ENCODE assay signal across 19 mouse cellular contexts in genomic region chr6:136614156-136614555, GRCm38 (mm10). TPM values are rescaled to one million over a fixed set of nuclear protein-coding genes. Genes with fewer than 3 reads are reported as not detected.
DNase-seq lines count a peak whose midpoint lies in the region; ATAC-seq and TF ChIP-seq lines count a peak whose summit lies in the region.
"Had no signal": no experiment of that assay in that cellular context is flagged by ENCODE, and none has a peak within 500 bp of the region (broad histone marks: within the 10 kb centered on the region; RNA-seq: fewer than 3 reads in every experiment).

No protein-coding gene starts in this region.

- H3K36me3 ChIP-seq in midbrain, postnatal 0 days (ENCODE audit: insufficient read depth, low read length) = 0 out of 2 replicates have a peak, but pooled peaks cover 4% of the 10 kb centered on the region
- H3K36me3 ChIP-seq in midbrain, embryonic 15.5 days (replicated peaks) = peaks cover 7% of the 10 kb centered on the region; the same call in 1 of the 2 replicates
- H3K36me3 ChIP-seq in kidney, embryonic 14.5 days (ENCODE audit: control insufficient read depth, insufficient read depth, low read length) = peaks cover 13% of the 10 kb centered on the region; the same call in 1 of the 2 replicates
- H3K36me3 ChIP-seq in neural tube, embryonic 15.5 days = peaks cover 26% of the 10 kb centered on the region

- TF ChIP-seq CTCF in midbrain, postnatal 0 days (IDR thresholded peaks at IDR 0.05) = no peak

- no peak overlapping the region for H3K27ac ChIP-seq in midbrain, postnatal 0 days (ENCODE audit: low read depth, low read length)
- H3K27ac ChIP-seq in midbrain, embryonic 15.5 days = no peak overlapping the region
- no peak overlapping the region for H3K27ac ChIP-seq in kidney, embryonic 14.5 days (ENCODE audit: low read depth, low read length)
- H3K27ac ChIP-seq in neural tube, embryonic 15.5 days (replicated peaks) = no peak overlapping the region
- H3K27ac ChIP-seq: forebrain, embryonic 13.5 days; heart, embryonic 10.5 days; limb, embryonic 15.5 days; liver, embryonic 15.5 days had no signal

- no peak overlapping the region for H3K9ac ChIP-seq in midbrain, postnatal 0 days (replicated peaks; ENCODE audit: low read length, poor library complexity, severe bottlenecking)
- H3K9ac ChIP-seq in midbrain, embryonic 15.5 days = no peak overlapping the region
- no peak overlapping the region for H3K9ac ChIP-seq in kidney, embryonic 14.5 days (ENCODE audit: low read depth, low read length)
- no peak overlapping the region for H3K9ac ChIP-seq in neural tube, embryonic 15.5 days (replicated peaks)
- H3K9ac ChIP-seq: forebrain, embryonic 13.5 days; limb, embryonic 15.5 days; liver, embryonic 15.5 days had no signal

- 92% methylated on average over 3 of the region's 3 CpGs for WGBS in midbrain, postnatal 0 days
- WGBS in midbrain, embryonic 15.5 days = 83% methylated on average over 3 of the region's 3 CpGs
- whole genome bisulfite sequencing in kidney, embryonic 14.5 days = 94% methylated on average over 3 of the region's 3 CpGs
- 87% methylated on average over 3 of the region's 3 CpGs for WGBS in neural tube, embryonic 15.5 days

- no peak overlapping the region for H3K4me2 ChIP-seq in midbrain, postnatal 0 days (ENCODE audit: low read depth, low read length, poor library complexity, severe bottlenecking)
- H3K4me2 ChIP-seq in midbrain, embryonic 15.5 days = no peak overlapping the region
- H3K4me2 ChIP-seq in kidney, embryonic 14.5 days (replicated peaks; ENCODE audit: low read depth, low read length) = no peak overlapping the region
- no peak overlapping the region for H3K4me2 ChIP-seq in neural tube, embryonic 15.5 days
- H3K4me2 ChIP-seq: forebrain, embryonic 13.5 days; limb, embryonic 15.5 days; liver, embryonic 15.5 days had no signal

- ATAC-seq in midbrain, postnatal 0 days (ENCODE audit: low FRiP score) = no peak
- ATAC-seq in midbrain, embryonic 15.5 days (replicated peaks) = no peak
- no peak for ATAC-seq in kidney, embryonic 14.5 days (ENCODE audit: low FRiP score, low TSS enrichment)
- no peak for ATAC-seq in neural tube, embryonic 15.5 days (ENCODE audit: low FRiP score)
- ATAC-seq: forebrain, embryonic 13.5 days had no signal

- no peak overlapping the region for H3K4me3 ChIP-seq in midbrain, postnatal 0 days (ENCODE audit: low read depth, low read length)
- no peak overlapping the region for H3K4me3 ChIP-seq in midbrain, embryonic 15.5 days
- H3K4me3 ChIP-seq in kidney, embryonic 14.5 days (ENCODE audit: low read length) = no peak overlapping the region
- no peak overlapping the region for H3K4me3 ChIP-seq in neural tube, embryonic 15.5 days (replicated peaks)
- H3K4me3 ChIP-seq: forebrain, embryonic 13.5 days; heart, embryonic 10.5 days; limb, embryonic 15.5 days; liver, embryonic 15.5 days had no signal

- peak; percentile 51 for DNase-seq in midbrain, postnatal 0 days (ENCODE audit: low spot score)
- peak; percentile 83 to 84 for DNase-seq in cerebellum, adult 18-20 months
- peak; percentile 70 to 84 for DNase-seq in cerebellum, postnatal 14 days
- DNase-seq in thymus, postnatal 10 days (ENCODE audit: low spot score in 2 of 2) = no peak
- DNase-seq: adrenal gland, adult 2 months; gastrocnemius, postnatal 36 days; kidney, adult 11 months; kidney, postnatal 10 days; layer of hippocampus, postnatal 36 days; midbrain, embryonic 14.5 days; right cerebral cortex, adult 18-20 months; thymus, postnatal 14 days had no signal

- no peaks in the 10 kb centered on the region for H3K9me3 ChIP-seq in midbrain, postnatal 0 days (ENCODE audit: low read length)
- no peaks in the 10 kb centered on the region for H3K9me3 ChIP-seq in midbrain, embryonic 15.5 days
- peaks cover 6% of the 10 kb centered on the region; the same call in 1 of the 2 replicates for H3K9me3 ChIP-seq in kidney, embryonic 14.5 days (ENCODE audit: control insufficient read depth, low read length)
- no peaks in the 10 kb centered on the region for H3K9me3 ChIP-seq in neural tube, embryonic 15.5 days (replicated peaks)
- H3K9me3 ChIP-seq: forebrain, embryonic 13.5 days; heart, embryonic 10.5 days; limb, embryonic 15.5 days; liver, embryonic 15.5 days had no signal

- no peaks in the 10 kb centered on the region for H3K27me3 ChIP-seq in midbrain, postnatal 0 days (ENCODE audit: insufficient read depth, low read length)
- H3K27me3 ChIP-seq in midbrain, embryonic 15.5 days (replicated peaks) = no peaks in the 10 kb centered on the region
- H3K27me3 ChIP-seq in kidney, embryonic 14.5 days (ENCODE audit: control insufficient read depth, insufficient read depth, low read length) = no peaks in the 10 kb centered on the region
- no peaks in the 10 kb centered on the region for H3K27me3 ChIP-seq in neural tube, embryonic 15.5 days (replicated peaks)
- H3K27me3 ChIP-seq: forebrain, embryonic 13.5 days; limb, embryonic 15.5 days; liver, embryonic 15.5 days had no signal

- no peaks in the 10 kb centered on the region for H3K4me1 ChIP-seq in midbrain, postnatal 0 days (ENCODE audit: insufficient read depth, low read length)
- no peaks in the 10 kb centered on the region for H3K4me1 ChIP-seq in midbrain, embryonic 15.5 days
- H3K4me1 ChIP-seq in kidney, embryonic 14.5 days (ENCODE audit: control insufficient read depth, insufficient read depth, low read length) = no peaks in the 10 kb centered on the region
- H3K4me1 ChIP-seq in neural tube, embryonic 15.5 days = no peaks in the 10 kb centered on the region
- H3K4me1 ChIP-seq: forebrain, embryonic 13.5 days; heart, embryonic 10.5 days; limb, embryonic 15.5 days; liver, embryonic 15.5 days had no signal

RNA-seq across cellular contexts. Expression of gene Plbd1, which starts 47.6 kb away (rescaled TPM):
- 0.47 TPM in 1 of 2 replicates, not detected in the other for total RNA-seq in midbrain, postnatal 0 days (2014; rRNA removed)
- 0.22 and 0.27 TPM in 2 replicates for polyA plus RNA-seq in midbrain, postnatal 0 days (2015; fragmentation: Nextera tagmentation; extraction: Ambion mirVana)
- 0.43 and 0.48 TPM in 2 replicates for polyA plus RNA-seq in midbrain, embryonic 15.5 days (2015; fragmentation: Nextera tagmentation; extraction: Ambion mirVana)
- 2.7 and 4.0 TPM in 2 replicates for polyA plus RNA-seq in kidney, embryonic 14.5 days (2014; fragmentation: Nextera tagmentation; extraction: Ambion mirVana)
- 0.72 and 3.1 TPM in 2 replicates for polyA plus RNA-seq in neural tube, embryonic 15.5 days (2015; fragmentation: Nextera tagmentation; extraction: Ambion mirVana)

Comparison
In these comparisons a context has a peak if more than half of its experiments do, and no peak if none do; other contexts are left out.
1. DNase-seq: peak in midbrain, postnatal 0 days (single experiment), cerebellum, adult 18-20 months (2 of 2) and cerebellum, postnatal 14 days (2 of 2); none in thymus, postnatal 10 days (0 of 2).